Mouse (Mus musculus): ENCODE results near the gene Fgf2.

- TF ChIP-seq POLR2A (IDR thresholded peaks at IDR 0.05; ENCODE audit: insufficient read depth, low read depth, low read length) (no peak), CTCF (IDR thresholded peaks at IDR 0.05; ENCODE audit: insufficient read depth, low read depth, low read length) (no peak)
These were observed 66.3 kb downstream of the Fgf2 start for GRCm38 (mm10) chr3:37414413-37414960.
